Mouse (Mus musculus) MEL (cell line): ENCODE results near the gene Eef1akmt3. TPM values are rescaled to one million over a fixed set of nuclear protein-coding genes. Genes with fewer than 3 reads are reported as not detected.

Experiments used
- DNase-seq: peaks from one replicate; pipeline ENCODE4 v3.0.0; 2011; ENCODE audit warnings: low read depth, low spot score
- H3K27ac ChIP-seq: 2 replicates; pipeline ENCODE4 v1.5.1; 2012; ENCODE audit warnings: low read depth, mild to moderate bottlenecking, control low read depth, low read length, moderate library complexity; ENCODE audit not compliant: control insufficient read depth
- H3K27me3 ChIP-seq, 2 experiments: fragments of 150-350 bp in 1 of 2; sonication (generic) in 1 of 2; 2 replicates each; pipeline ENCODE4 v1.6.1; 2012; ENCODE audit warnings: low read length in 2 of 2, mild to moderate bottlenecking in 2 of 2, improper control_type of control experiment in 1 of 2, moderate library complexity in 1 of 2; ENCODE audit not compliant: insufficient read depth in 2 of 2, control insufficient read depth in 1 of 2
- H3K36me3 ChIP-seq, 2 experiments: 2 replicates each; pipeline ENCODE4 v1.6.1; 2012 to 2014; ENCODE audit warnings: low read length in 2 of 2, improper control_type of control experiment in 1 of 2, inconsistent platforms in 1 of 2, mild to moderate bottlenecking in 1 of 2; ENCODE audit not compliant: insufficient read depth in 2 of 2, control insufficient read depth in 1 of 2
- H3K4me1 ChIP-seq, 2 experiments: fragments of 150-350 bp in 1 of 2; sonication (generic) in 1 of 2; 2 replicates each; pipeline ENCODE4 v1.6.1; 2012; ENCODE audit warnings: low read length in 2 of 2, improper control_type of control experiment in 1 of 2, mild to moderate bottlenecking in 1 of 2; ENCODE audit not compliant: insufficient read depth in 2 of 2, control insufficient read depth in 1 of 2
- H3K4me3 ChIP-seq, 2 experiments: fragments of 150-350 bp in 1 of 2; sonication (generic) in 1 of 2; 2 replicates each; pipeline ENCODE4 v1.5.1; 2012; ENCODE audit warnings: low read depth in 2 of 2, low read length in 2 of 2, mild to moderate bottlenecking in 2 of 2, moderate library complexity in 2 of 2, control low read depth in 1 of 2, improper control_type of control experiment in 1 of 2; ENCODE audit not compliant: control insufficient read depth in 1 of 2, insufficient read depth in 1 of 2
- H3K79me2 ChIP-seq: 2 replicates; pipeline ENCODE4 v1.6.1; 2012; ENCODE audit warnings: mild to moderate bottlenecking, low read length, moderate library complexity; ENCODE audit not compliant: control insufficient read depth, poor library complexity, insufficient read depth
- H3K9ac ChIP-seq: 2 replicates; pipeline ENCODE4 v1.6.1; 2012; ENCODE audit warnings: low read depth, mild to moderate bottlenecking, control low read depth, low read length, moderate library complexity; ENCODE audit not compliant: control insufficient read depth, poor library complexity, severe bottlenecking
- H3K9me3 ChIP-seq: fragments of 150-350 bp; sonication (generic); replicated peaks from 2 replicates; pipeline ENCODE4 v1.6.1; 2012; ENCODE audit warnings: mild to moderate bottlenecking, low read length, improper control_type of control experiment, moderate library complexity; ENCODE audit not compliant: insufficient read depth
- CHD2 ChIP-seq: IDR thresholded peaks from 2 replicates; pipeline ENCODE4 v1.6.1; 2011; ENCODE audit warnings: low read length, improper control_type of control experiment
- CTCF ChIP-seq, 3 experiments: IDR thresholded peaks in 2 of 3; conservative IDR thresholded peaks in 1 of 3; 2 replicates each; pipeline ENCODE4 v1.5.1; 2011 to 2012; ENCODE audit warnings: low read length in 3 of 3, low read depth in 2 of 3, mild to moderate bottlenecking in 2 of 3, improper control_type of control experiment in 1 of 3, inconsistent platforms in 1 of 3, mixed read lengths in 1 of 3, moderate library complexity in 1 of 3; ENCODE audit not compliant: control insufficient read depth in 1 of 3, insufficient read depth in 1 of 3, poor library complexity in 1 of 3, severe bottlenecking in 1 of 3
- GATA1 ChIP-seq: IDR thresholded peaks from 2 replicates; pipeline ENCODE4 v1.6.1; 2011; ENCODE audit warnings: low read depth, low read length, improper control_type of control experiment
- HCFC1 ChIP-seq: IDR thresholded peaks from 2 replicates; pipeline ENCODE4 v1.6.1; 2012; ENCODE audit warnings: low read depth, mild to moderate bottlenecking, inconsistent platforms, low read length, improper control_type of control experiment, moderate library complexity
- KAT2A ChIP-seq: conservative IDR thresholded peaks from 2 replicates; pipeline ENCODE4 v1.6.1; 2012; ENCODE audit warnings: low read depth, low read length, improper control_type of control experiment, inconsistent platforms
- MAX ChIP-seq: IDR thresholded peaks from 2 replicates; pipeline ENCODE4 v1.6.1; 2011; ENCODE audit warnings: low read length, improper control_type of control experiment
- MYB ChIP-seq: IDR thresholded peaks from 2 replicates; pipeline ENCODE4 v1.6.1; 2011; ENCODE audit warnings: mild to moderate bottlenecking, low read depth, low read length, improper control_type of control experiment
- NELFE ChIP-seq: IDR thresholded peaks from 2 replicates; pipeline ENCODE4 v1.6.1; 2011; ENCODE audit warnings: low read depth, low read length, improper control_type of control experiment
- NRF1 ChIP-seq: IDR thresholded peaks from 2 replicates; pipeline ENCODE4 v1.6.1; 2014; ENCODE audit warnings: low read depth, mild to moderate bottlenecking, inconsistent platforms, low read length, improper control_type of control experiment, moderate library complexity; ENCODE audit not compliant: poor library complexity, insufficient read depth, severe bottlenecking
- POLR2AphosphoS2 ChIP-seq: IDR thresholded peaks from 2 replicates; pipeline ENCODE4 v1.6.1; 2011; ENCODE audit warnings: low read length, improper control_type of control experiment
- RAD21 ChIP-seq: IDR thresholded peaks from 2 replicates; pipeline ENCODE4 v1.6.1; 2011; ENCODE audit warnings: mild to moderate bottlenecking, low read depth, low read length, improper control_type of control experiment
- USF2 ChIP-seq, 2 experiments: IDR thresholded peaks; 2 replicates each; pipeline ENCODE4 v1.6.1; 2011 to 2012; ENCODE audit warnings: improper control_type of control experiment in 2 of 2, low read length in 2 of 2, borderline replicate concordance in 1 of 2, inconsistent platforms in 1 of 2, low read depth in 1 of 2, mild to moderate bottlenecking in 1 of 2; ENCODE audit not compliant: insufficient read depth in 1 of 2
- ZC3H11A ChIP-seq: IDR thresholded peaks from 2 replicates; pipeline ENCODE4 v1.6.1; 2012; ENCODE audit warnings: low read depth, mild to moderate bottlenecking, inconsistent platforms, low read length, improper control_type of control experiment
- ZKSCAN1 ChIP-seq: IDR thresholded peaks from 2 replicates; pipeline ENCODE4 v1.6.1; 2012; ENCODE audit warnings: low read depth, mild to moderate bottlenecking, inconsistent platforms, low read length, improper control_type of control experiment, moderate library complexity
- ZMIZ1 ChIP-seq: IDR thresholded peaks from 2 replicates; pipeline ENCODE4 v1.6.1; 2012; ENCODE audit warnings: low read depth, mild to moderate bottlenecking, inconsistent platforms, low read length, improper control_type of control experiment, moderate library complexity
- polyA plus RNA-seq, 2 experiments: library from polyadenylated mRNA; stranded (reverse) in 1 of 2; unstranded in 1 of 2; fragments of >175 nt in 1 of 2; fragments of >200 nt in 1 of 2; gene quantifications; 2 replicates each; pipeline versions ENCODE4 v1.2.1 to v1.2.4; 2012; ENCODE audit warnings: low replicate concordance in 2 of 2, low read depth in 1 of 2; ENCODE audit not compliant: insufficient read length in 2 of 2, insufficient read depth in 1 of 2, missing spikeins in 1 of 2
- total RNA-seq: library from RNA; depleted of rRNA; stranded (reverse); fragments of 300-350 nt; gene quantifications from 2 replicates; pipeline ENCODE4 v1.2.3, GENCODE M21; 2012

The Eef1akmt3 gene
- total and polyA plus RNA-seq, 3 experiments, result 0.27 to 2.3 TPM; not detected in 1

DNA sequence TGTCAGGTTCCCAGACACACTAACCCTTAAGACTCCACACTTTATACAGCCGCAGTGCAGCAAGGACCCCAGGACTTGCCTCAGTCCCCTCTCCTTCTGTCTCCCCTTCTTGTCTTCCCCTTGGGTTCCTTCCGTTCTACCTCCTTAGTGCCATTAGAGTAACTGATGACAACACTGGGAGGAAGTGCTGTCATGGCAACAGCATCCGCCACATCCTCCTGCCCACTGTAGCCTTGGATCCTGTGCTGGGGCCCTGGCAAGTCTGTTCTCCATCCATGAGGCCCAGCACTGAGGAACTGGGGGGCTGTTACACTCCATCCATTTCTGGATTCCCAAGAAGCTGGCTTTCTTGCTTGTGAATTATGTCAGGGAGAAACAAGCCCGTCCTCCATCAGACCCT, 34.8 kb upstream of the Eef1akmt3 start:
- Histone ChIP-seq H3K79me2 (no peaks in the 10 kb centered on the region), H3K4me3 (no peak overlapping the region), H3K9me3 (no peaks in the 10 kb centered on the region), H3K27ac (no peak overlapping the region), H3K4me1 (no peaks in the 10 kb centered on the region), H3K9ac (no peak overlapping the region), H3K27me3 (no peaks in the 10 kb centered on the region), H3K36me3 (no peaks in the 10 kb centered on the region)
- no peak for DNase-seq
- TF ChIP-seq NELFE, result no peak
- no peak for TF ChIP-seq CTCF (IDR thresholded peaks at IDR 0.05 in 2 of 3, conservative IDR thresholded peaks at IDR 0.05 in 1 of 3; ENCODE audit: control insufficient read depth in 1 of 3, insufficient read depth in 1 of 3, low read depth in 2 of 3, low read length in 3 of 3, poor library complexity in 1 of 3, severe bottlenecking in 1 of 3)
- no peak for TF ChIP-seq ZMIZ1
- TF ChIP-seq CHD2, result no peak
- no peak for TF ChIP-seq NRF1

DNA sequence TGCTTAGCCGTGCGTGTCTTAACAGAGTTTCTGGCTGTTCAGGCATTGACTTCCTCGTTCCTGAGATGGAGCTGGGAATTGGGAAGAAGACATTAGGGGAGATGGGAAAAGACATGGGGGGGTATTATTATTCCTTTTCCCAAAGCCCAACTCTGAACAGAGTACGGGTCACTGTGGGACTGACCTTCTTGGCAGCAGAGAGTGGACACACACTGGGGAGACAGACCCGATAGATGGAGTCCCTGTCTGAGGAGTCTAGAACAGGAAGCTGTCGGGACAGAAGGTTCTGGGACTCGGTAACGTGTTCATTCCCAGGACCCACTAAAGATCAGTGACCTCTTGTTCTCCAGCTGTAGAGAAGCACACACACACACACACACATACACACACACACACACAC, 34.3 kb upstream of the Eef1akmt3 start:
- H3K9ac ChIP-seq, result no peak overlapping the region

DNA sequence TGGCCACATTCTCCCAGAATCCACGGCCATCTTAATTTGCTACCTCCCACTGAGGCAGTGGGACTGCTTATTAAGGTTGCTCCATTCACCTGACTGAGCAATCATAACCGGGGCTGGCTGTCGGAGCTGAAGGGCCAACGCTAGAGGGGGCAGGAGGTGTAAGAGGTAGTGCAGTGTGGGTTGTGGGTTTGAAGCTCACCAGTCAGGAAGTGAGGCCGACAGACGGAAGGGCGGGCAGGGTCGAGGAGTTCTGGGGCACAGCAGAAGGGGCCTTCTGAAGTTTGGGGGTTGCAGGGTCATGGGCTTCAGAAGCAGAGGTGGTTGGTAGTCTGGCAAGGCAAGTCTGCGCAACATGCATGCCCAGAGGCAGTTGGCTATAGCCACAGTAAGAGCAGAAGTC, 33.8 kb upstream of the Eef1akmt3 start, which contains the start of gene Agap2:
Gene Agap2, plus strand, starts transcription at position 205 of the 400 bp plus-strand sequence.
- DNase-seq, result no peak
- no peak within 1 kb of the TSS for H3K27ac ChIP-seq
- TF ChIP-seq ZKSCAN1, result no peak
- TF ChIP-seq MAX, result no peak
- no peak for TF ChIP-seq ZC3H11A
- TF ChIP-seq NRF1, result no peak
- no peak for TF ChIP-seq POLR2AphosphoS2
- no peak for TF ChIP-seq GATA1
- no peak for TF ChIP-seq RAD21
- no peak for TF ChIP-seq KAT2A
- H3K9me3 ChIP-seq, result no peaks in the 10 kb centered on the region
- no peaks in the 10 kb centered on the region for H3K36me3 ChIP-seq
- H3K9ac ChIP-seq, result no peak within 1 kb of the TSS
- H3K79me2 ChIP-seq, result peaks cover 2% of the 10 kb centered on the region; the same call in 1 of the 2 replicates
- no peaks in the 10 kb centered on the region for H3K27me3 ChIP-seq
- H3K4me3 ChIP-seq, result no peak within 1 kb of the TSS
- H3K4me1 ChIP-seq, result no peaks in the 10 kb centered on the region

More for the DNA sequence above, 34.3 kb upstream of the Eef1akmt3 start:
- H3K27ac ChIP-seq, result no peak overlapping the region
- no peaks in the 10 kb centered on the region for H3K4me1 ChIP-seq
- H3K79me2 ChIP-seq, result peaks cover 2% of the 10 kb centered on the region; the same call in 1 of the 2 replicates
- H3K9me3 ChIP-seq, result no peaks in the 10 kb centered on the region
- no peaks in the 10 kb centered on the region for H3K27me3 ChIP-seq
- H3K4me3 ChIP-seq, result no peak overlapping the region
- no peak for DNase-seq
- H3K36me3 ChIP-seq, result no peaks in the 10 kb centered on the region
- TF ChIP-seq MYB (no peak), USF2 (IDR thresholded peaks at IDR 0.05; ENCODE audit: borderline replicate concordance in 1 of 2, insufficient read depth in 1 of 2, low read depth in 1 of 2, low read length in 2 of 2) (no peak), HCFC1 (no peak)
